Comparison of ENCODE assay signal across 8 mouse cellular contexts in genomic region chr7:12965678-12966091, GRCm38 (mm10). TPM values are rescaled to one million over a fixed set of nuclear protein-coding genes. Genes with fewer than 3 reads are reported as not detected.
DNase-seq lines count a peak whose midpoint lies in the region; ATAC-seq lines count a peak whose summit lies in the region.

Zfp324 (plus strand) TSS chr7:12965838.

- no peaks in the 10 kb centered on the region for H3K9me3 ChIP-seq in erythroblast, embryonic 14.5 days (ENCODE audit: control insufficient read depth, low read length)
- H3K9me3 ChIP-seq in heart, embryonic 10.5 days: no peaks in the 10 kb centered on the region
- no peaks in the 10 kb centered on the region for H3K9me3 ChIP-seq in kidney, embryonic 15.5 days (replicated peaks)

- H3K27ac ChIP-seq in heart, embryonic 10.5 days: peak within 1 kb of the TSS; percentile 94
- H3K27ac ChIP-seq in kidney, embryonic 15.5 days: peak within 1 kb of the TSS; percentile 90

- peak within 1 kb of the TSS; percentile 91 for H3K9ac ChIP-seq in kidney, embryonic 15.5 days

- peak within 1 kb of the TSS; percentile 93 for H3K4me2 ChIP-seq in kidney, embryonic 15.5 days

- DNase-seq in CD4-positive, CD25-positive, alpha-beta regulatory T cell, adult 2 months (ENCODE audit: low read depth, low spot score): peak; percentile 92
- DNase-seq in brain, embryonic 18.5 days (ENCODE audit: low read depth, low spot score): peak; percentile 82
- DNase-seq in heart, embryonic 10.5 days (ENCODE audit: low spot score): peak; percentile 96
- DNase-seq in liver: peak; percentile 93
- peak; percentile 67 to 79 for DNase-seq in monocyte, adult 2 months (ENCODE audit: low read depth in 1 of 2, low spot score in 2 of 2)
- DNase-seq in spleen, postnatal 36 days (ENCODE audit: low spot score in 2 of 2): peak; percentile 91 to 92

- H3K36me3 ChIP-seq in erythroblast, embryonic 14.5 days (ENCODE audit: control insufficient read depth): peaks cover 26% of the 10 kb centered on the region
- peaks cover 21% of the 10 kb centered on the region for H3K36me3 ChIP-seq in heart, embryonic 10.5 days
- peaks cover 22% of the 10 kb centered on the region for H3K36me3 ChIP-seq in kidney, embryonic 15.5 days

- WGBS in heart, embryonic 10.5 days: 0% methylated on average over 23 of the region's 23 CpGs
- under 1% methylated on average over 23 of the region's 23 CpGs for WGBS in kidney, embryonic 15.5 days

- H3K4me1 ChIP-seq in erythroblast, embryonic 14.5 days (ENCODE audit: control insufficient read depth): peaks cover 71% of the 10 kb centered on the region
- H3K4me1 ChIP-seq in heart, embryonic 10.5 days: peaks cover 19% of the 10 kb centered on the region
- H3K4me1 ChIP-seq in kidney, embryonic 15.5 days: peaks cover 21% of the 10 kb centered on the region

- H3K27me3 ChIP-seq in erythroblast, embryonic 14.5 days (ENCODE audit: control insufficient read depth): no peaks in the 10 kb centered on the region
- no peaks in the 10 kb centered on the region for H3K27me3 ChIP-seq in heart, embryonic 10.5 days (ENCODE audit: insufficient read depth, poor library complexity, severe bottlenecking)
- H3K27me3 ChIP-seq in kidney, embryonic 15.5 days: no peaks in the 10 kb centered on the region

- peak; percentile 94 for ATAC-seq in kidney, embryonic 15.5 days (replicated peaks; ENCODE audit: low FRiP score)

- H3K4me3 ChIP-seq in erythroblast, embryonic 14.5 days (replicated peaks): peak within 1 kb of the TSS; percentile 77
- H3K4me3 ChIP-seq in heart, embryonic 10.5 days: peak within 1 kb of the TSS; percentile 82
- H3K4me3 ChIP-seq in kidney, embryonic 15.5 days (replicated peaks): peak within 1 kb of the TSS; percentile 89

RNA-seq across cellular contexts. Expression of gene Zfp324, which starts in this region (rescaled TPM):
- 0.27 and 0.38 TPM in 2 replicates for polyA plus RNA-seq in erythroblast, embryonic 14.5 days (2012)
- 7.8 and 8.4 TPM in 2 replicates for polyA plus RNA-seq in heart, embryonic 10.5 days (2016; fragmentation: Nextera tagmentation; extraction: Ambion mirVana)
- 9.8 and 11.4 TPM in 2 replicates for polyA plus RNA-seq in kidney, embryonic 15.5 days (2015; fragmentation: Nextera tagmentation; extraction: Ambion mirVana)

Comparison
In these comparisons a context has a peak if more than half of its experiments do, and no peak if none do; other contexts are left out.
1. Peak in every context shown above with its lines: DNase-seq, ATAC-seq, H3K4me3 ChIP-seq and H3K27ac ChIP-seq.